ENCODE assay signal across 15 mouse cellular contexts in genomic region chr9:46633952-46634351, GRCm38 (mm10).
DNase-seq lines count a peak whose midpoint lies in the region; ATAC-seq and TF ChIP-seq lines count a peak whose summit lies in the region.
"Had no signal": no experiment of that assay in that cellular context is flagged by ENCODE, and none has a peak within 500 bp of the region (broad histone marks: within the 10 kb centered on the region; RNA-seq: fewer than 3 reads in every experiment).

No protein-coding gene starts in this region.

- no peak for DNase-seq in cerebellum, adult 2 months
- no peak for DNase-seq in cerebellum, postnatal 36 days
- DNase-seq in layer of hippocampus, adult 2 months (ENCODE audit: low spot score in 2 of 2): no peak
- no peak for DNase-seq in layer of hippocampus, adult 18-20 months (ENCODE audit: low spot score in 2 of 2)
- DNase-seq in midbrain, postnatal 0 days (ENCODE audit: low spot score): no peak
- DNase-seq in stomach, postnatal 0 days (ENCODE audit: low spot score): no peak
- DNase-seq in frontal cortex, postnatal 10 days (ENCODE audit: low spot score in 2 of 2): no peak
- DNase-seq: cerebellum, adult 8-10 months; heart, adult 18-20 months; thymus, postnatal 4 days had no signal

- H3K27ac ChIP-seq in cerebellum, adult 2 months (ENCODE audit: insufficient read depth, low read length): no peak overlapping the region
- no peak overlapping the region for H3K27ac ChIP-seq in layer of hippocampus, adult 2 months
- no peak overlapping the region for H3K27ac ChIP-seq in midbrain, postnatal 0 days (ENCODE audit: low read depth, low read length)
- no peak overlapping the region for H3K27ac ChIP-seq in midbrain, embryonic 16.5 days (ENCODE audit: low read length)
- no peak overlapping the region for H3K27ac ChIP-seq in stomach, postnatal 0 days (replicated peaks)
- H3K27ac ChIP-seq: hindbrain, embryonic 14.5 days; lung, embryonic 15.5 days; stomach, embryonic 15.5 days had no signal

- H3K4me1 ChIP-seq in cerebellum, adult 2 months (ENCODE audit: control insufficient read depth, insufficient read depth, low read length): peaks cover 24% of the 10 kb centered on the region
- H3K4me1 ChIP-seq in midbrain, postnatal 0 days (ENCODE audit: insufficient read depth, low read length): no peaks in the 10 kb centered on the region
- H3K4me1 ChIP-seq in midbrain, embryonic 16.5 days (ENCODE audit: control insufficient read depth, insufficient read depth, low read length): no peaks in the 10 kb centered on the region
- no peaks in the 10 kb centered on the region for H3K4me1 ChIP-seq in stomach, postnatal 0 days (replicated peaks; ENCODE audit: control insufficient read depth, insufficient read depth)
- H3K4me1 ChIP-seq: lung, embryonic 15.5 days; stomach, embryonic 15.5 days had no signal

- TF ChIP-seq EP300 in stomach, postnatal 0 days (optimal IDR thresholded peaks at IDR 0.05): no peak

- peak; percentile 44; the same call in 1 of the 2 replicates for TF ChIP-seq CTCF in cerebellum, adult 2 months (IDR thresholded peaks at IDR 0.05; ENCODE audit: borderline replicate concordance, insufficient read depth, low read depth, low read length)
- TF ChIP-seq CTCF in layer of hippocampus, adult 2 months (conservative IDR thresholded peaks at IDR 0.05): peak; percentile 67
- TF ChIP-seq CTCF in midbrain, postnatal 0 days (IDR thresholded peaks at IDR 0.05): peak; percentile 50
- TF ChIP-seq CTCF in stomach, postnatal 0 days (IDR thresholded peaks at IDR 0.05; ENCODE audit: low read depth): peak; percentile 56

- no peaks in the 10 kb centered on the region for H3K36me3 ChIP-seq in midbrain, postnatal 0 days (ENCODE audit: insufficient read depth, low read length)
- H3K36me3 ChIP-seq in midbrain, embryonic 16.5 days (ENCODE audit: control insufficient read depth, insufficient read depth, low read length): no peaks in the 10 kb centered on the region
- H3K36me3 ChIP-seq in stomach, postnatal 0 days (ENCODE audit: control insufficient read depth, insufficient read depth, low read length): no peaks in the 10 kb centered on the region
- H3K36me3 ChIP-seq: G1E; lung, embryonic 15.5 days; stomach, embryonic 15.5 days had no signal

- no peak overlapping the region for H3K9ac ChIP-seq in midbrain, postnatal 0 days (replicated peaks; ENCODE audit: low read length, poor library complexity, severe bottlenecking)
- no peak overlapping the region for H3K9ac ChIP-seq in midbrain, embryonic 16.5 days (ENCODE audit: low read depth, low read length)
- no peak overlapping the region for H3K9ac ChIP-seq in stomach, postnatal 0 days (ENCODE audit: low read length)
- H3K9ac ChIP-seq: hindbrain, embryonic 14.5 days; lung, embryonic 15.5 days; stomach, embryonic 15.5 days had no signal

- no peak overlapping the region for H3K4me2 ChIP-seq in midbrain, postnatal 0 days (ENCODE audit: low read depth, low read length, poor library complexity, severe bottlenecking)
- H3K4me2 ChIP-seq in midbrain, embryonic 16.5 days (ENCODE audit: low read length): no peak overlapping the region
- no peak overlapping the region for H3K4me2 ChIP-seq in stomach, postnatal 0 days (replicated peaks; ENCODE audit: low read depth)
- H3K4me2 ChIP-seq: hindbrain, embryonic 14.5 days; lung, embryonic 15.5 days; stomach, embryonic 15.5 days had no signal

- WGBS in cerebellum, adult 2 months: 98% methylated on average over 4 of the region's 4 CpGs
- 85% methylated on average over 4 of the region's 4 CpGs for WGBS in midbrain, postnatal 0 days
- WGBS in midbrain, embryonic 16.5 days: 77% methylated on average over 4 of the region's 4 CpGs
- WGBS in stomach, postnatal 0 days: 81% methylated on average over 4 of the region's 4 CpGs

- no peaks in the 10 kb centered on the region for H3K9me3 ChIP-seq in midbrain, postnatal 0 days (ENCODE audit: low read length)
- no peaks in the 10 kb centered on the region for H3K9me3 ChIP-seq in midbrain, embryonic 16.5 days (replicated peaks; ENCODE audit: control insufficient read depth, low read length, poor library complexity, severe bottlenecking)
- H3K9me3 ChIP-seq in stomach, postnatal 0 days (ENCODE audit: control insufficient read depth, low read length): no peaks in the 10 kb centered on the region
- H3K9me3 ChIP-seq: lung, embryonic 15.5 days; stomach, embryonic 15.5 days had no signal

- ATAC-seq in midbrain, postnatal 0 days (ENCODE audit: low FRiP score): no peak
- ATAC-seq in midbrain, embryonic 16.5 days: no peak
- ATAC-seq in stomach, postnatal 0 days (ENCODE audit: low FRiP score, low TSS enrichment): no peak

- no peak overlapping the region for H3K4me3 ChIP-seq in cerebellum, adult 2 months (replicated peaks; ENCODE audit: insufficient read depth, low read depth, low read length)
- H3K4me3 ChIP-seq in layer of hippocampus, adult 2 months: no peak overlapping the region
- H3K4me3 ChIP-seq in midbrain, postnatal 0 days (ENCODE audit: low read depth, low read length): no peak overlapping the region
- H3K4me3 ChIP-seq in midbrain, embryonic 16.5 days (ENCODE audit: low read depth, low read length): no peak overlapping the region
- H3K4me3 ChIP-seq in stomach, postnatal 0 days (ENCODE audit: low read depth, low read length): no peak overlapping the region
- H3K4me3 ChIP-seq: lung, embryonic 15.5 days; stomach, embryonic 15.5 days had no signal

- no peak for TF ChIP-seq POLR2A in cerebellum, adult 2 months (IDR thresholded peaks at IDR 0.05; ENCODE audit: borderline replicate concordance, insufficient read depth, low read length)

- H3K27me3 ChIP-seq in cerebellum, adult 2 months (ENCODE audit: control insufficient read depth, insufficient read depth, low read length): no peaks in the 10 kb centered on the region
- no peaks in the 10 kb centered on the region for H3K27me3 ChIP-seq in midbrain, postnatal 0 days (ENCODE audit: insufficient read depth, low read length)
- H3K27me3 ChIP-seq in midbrain, embryonic 16.5 days (ENCODE audit: control insufficient read depth, insufficient read depth, low read depth, low read length): no peaks in the 10 kb centered on the region
- H3K27me3 ChIP-seq in stomach, postnatal 0 days (ENCODE audit: control insufficient read depth, insufficient read depth, low read length): no peaks in the 10 kb centered on the region
- H3K27me3 ChIP-seq: lung, embryonic 15.5 days; stomach, embryonic 15.5 days had no signal
